Mouse (Mus musculus): ENCODE data around the gene Ces1e.

Gene Ces1e

DNA sequence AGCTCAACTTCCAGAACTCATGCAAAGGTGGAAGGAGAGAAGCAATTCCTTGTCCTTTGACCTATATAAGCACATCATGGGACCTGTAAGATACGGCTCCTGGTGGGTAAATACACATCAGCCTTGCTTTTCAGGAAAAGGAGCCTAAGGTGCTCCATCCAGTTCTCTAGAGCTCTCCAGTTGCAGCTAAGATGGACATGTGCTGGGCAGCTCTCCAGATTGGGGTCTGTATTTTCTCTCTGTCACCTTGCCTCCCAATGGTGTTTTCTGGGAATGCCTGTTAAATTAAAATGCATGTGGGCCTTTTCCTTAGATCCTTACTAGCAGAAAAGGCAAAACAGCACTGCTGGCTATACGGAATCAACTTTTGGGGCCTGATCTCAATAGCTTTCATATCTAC lies 54.9 kb downstream of the Ces1e start:
- no peak for DNase-seq

DNA sequence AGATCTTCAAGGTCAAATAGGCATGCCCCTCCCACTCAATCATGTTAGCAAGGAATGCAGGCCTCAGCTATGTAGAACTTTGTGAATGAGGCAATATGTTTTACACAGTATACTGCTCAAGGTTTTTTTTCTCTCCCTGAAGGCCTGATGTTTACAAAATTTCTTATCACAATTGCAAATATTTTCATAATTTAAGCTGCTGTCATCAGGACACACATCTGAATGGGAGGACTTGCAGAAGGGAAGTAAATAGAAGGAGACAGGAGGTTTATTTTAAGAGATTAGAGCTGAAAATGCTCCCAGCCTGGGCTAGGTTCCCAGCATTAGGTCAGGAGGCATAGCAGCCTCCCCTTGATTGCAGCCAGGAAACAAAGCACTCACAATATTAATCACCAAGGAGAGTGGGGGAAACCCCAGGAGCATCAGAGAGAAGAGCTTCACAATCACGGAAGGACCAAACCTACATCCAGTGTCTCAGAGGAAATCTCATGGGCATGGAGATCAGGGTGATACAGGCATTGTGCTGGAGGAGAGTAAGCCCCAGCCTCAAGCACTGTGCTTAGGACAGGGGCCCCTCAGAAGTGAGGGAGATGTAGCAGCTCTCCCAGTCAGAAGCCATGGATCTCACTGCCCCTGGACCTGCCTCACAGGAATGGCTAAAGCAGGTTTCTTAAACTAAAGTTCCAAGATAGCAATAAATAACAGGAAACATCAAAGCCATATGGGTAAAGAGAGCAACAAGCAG lies 57.4 kb downstream of the Ces1e start:
- no peak for DNase-seq

- no peak for DNase-seq
These were observed 66.1 kb downstream of the Ces1e start for GRCm38 (mm10) chr8:93163363-93163762.

- DNase-seq = no peak
These were observed 78.0 kb downstream of the Ces1e start for GRCm38 (mm10) chr8:93151401-93151800.

Measured in cerebellum, adult 18-20 months (tissue).